Mouse (Mus musculus): ENCODE results near the gene Midn. TPM values are rescaled to one million over a fixed set of nuclear protein-coding genes. Genes with fewer than 3 reads are reported as not detected.
A peak's percentile ranks its signal among the peaks of the same experiment; 100 is the strongest.

Midn gene
- polyA plus RNA-seq, 1 experiment from 2014 or later, result 18.3 TPM

DNA sequence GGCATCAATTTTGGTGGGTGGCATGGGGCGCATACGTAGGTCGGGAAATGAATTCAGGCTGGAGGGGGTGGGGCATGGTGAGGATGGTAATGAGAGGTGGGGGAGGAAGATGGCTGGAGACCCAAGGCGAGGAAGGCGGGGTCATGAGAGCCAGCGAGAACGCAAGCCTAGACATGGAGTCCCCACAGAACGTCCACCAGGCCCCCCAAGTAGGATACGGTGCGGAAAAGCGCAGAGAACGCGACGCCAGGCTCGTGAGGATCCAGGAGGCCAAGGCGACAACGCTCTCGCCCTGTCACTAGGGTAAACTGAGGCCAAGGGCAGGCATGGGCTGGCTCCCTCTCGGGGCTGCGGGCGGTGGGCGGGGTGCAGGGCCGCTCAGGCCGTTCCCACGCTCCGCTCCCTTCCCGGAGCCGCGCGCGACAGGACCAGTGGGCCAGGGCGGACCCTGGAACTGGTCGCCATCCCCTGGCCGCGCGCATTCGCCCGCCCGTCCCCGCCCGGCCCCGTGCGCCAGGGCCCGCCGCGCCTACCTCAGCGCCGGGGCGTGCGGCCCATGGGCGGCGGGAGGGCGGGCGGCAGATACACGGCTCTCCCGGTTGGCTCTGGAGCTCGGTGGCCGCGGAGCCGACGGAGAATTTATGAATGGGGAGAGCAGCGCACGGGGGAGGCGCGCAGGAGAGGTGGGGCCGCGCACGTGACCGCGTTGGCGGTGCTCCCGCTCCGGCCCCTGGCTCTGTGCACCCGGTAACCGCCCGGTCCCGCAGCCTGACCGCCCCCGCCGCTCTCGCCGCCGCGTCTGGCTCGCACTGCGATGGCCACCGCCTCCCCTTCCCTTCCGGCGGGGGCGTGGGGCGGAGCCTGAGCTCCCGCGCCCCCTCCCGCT is 9.3 kb upstream of the Midn start, which contains the start of gene Atp5d:
Atp5d (plus strand) TSS at position 80 of the 886 bp plus-strand sequence.
- Histone ChIP-seq H3K4me1 (peaks cover 60% of the 10 kb centered on the region), H3K27me3 (peaks cover 13% of the 10 kb centered on the region)
- no peak for ATAC-seq (ENCODE audit: insufficient number of reproducible peaks, low FRiP score, low TSS enrichment, low read depth)

DNA sequence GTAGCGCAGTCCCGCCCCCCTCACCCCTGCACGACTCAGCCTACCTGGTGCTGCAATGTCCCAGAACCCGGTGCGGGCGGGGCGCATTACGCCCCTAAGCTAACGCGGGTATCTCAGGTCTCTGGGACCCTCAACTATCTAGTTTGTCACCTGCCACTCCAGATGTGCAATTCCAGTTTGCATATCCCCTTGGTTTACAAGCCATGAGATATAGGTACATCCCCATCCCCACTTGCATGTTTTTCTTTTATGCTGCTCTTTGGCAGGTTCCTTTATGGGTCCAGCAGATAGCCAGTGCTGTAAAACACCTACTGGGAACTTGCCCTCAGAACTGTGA is 8.7 kb upstream of the Midn start:
- peak overlapping the region; percentile 79; the same call in 1 of the 2 replicates for H3K27ac ChIP-seq (replicated peaks)
- ATAC-seq (ENCODE audit: insufficient number of reproducible peaks, low FRiP score, low TSS enrichment, low read depth), result no peak
- H3K9ac ChIP-seq, result peak overlapping the region; percentile 62
- peak overlapping the region; percentile 61 for H3K4me3 ChIP-seq (replicated peaks)
- peaks cover 66% of the 10 kb centered on the region for H3K4me1 ChIP-seq
- WGBS, result 0% methylated on average over 10 of the region's 10 CpGs
- H3K4me2 ChIP-seq (replicated peaks), result peak overlapping the region; percentile 85
- H3K36me3 ChIP-seq, result peaks cover 29% of the 10 kb centered on the region
- peaks cover 13% of the 10 kb centered on the region for H3K27me3 ChIP-seq
- H3K9me3 ChIP-seq (replicated peaks), result no peaks in the 10 kb centered on the region

More for the DNA sequence above, 9.3 kb upstream of the Midn start, which contains the start of gene Atp5d:
- Histone ChIP-seq H3K9me3 (replicated peaks) (no peaks in the 10 kb centered on the region), H3K9ac (peak within 1 kb of the TSS; percentile 62), H3K4me2 (replicated peaks) (peak within 1 kb of the TSS; percentile 85), H3K36me3 (peaks cover 28% of the 10 kb centered on the region), H3K27ac (replicated peaks) (peak within 1 kb of the TSS; percentile 79), H3K4me3 (replicated peaks) (peak within 1 kb of the TSS; percentile 61)
- WGBS, result under 1% methylated on average over 87 of the region's 94 CpGs

DNA sequence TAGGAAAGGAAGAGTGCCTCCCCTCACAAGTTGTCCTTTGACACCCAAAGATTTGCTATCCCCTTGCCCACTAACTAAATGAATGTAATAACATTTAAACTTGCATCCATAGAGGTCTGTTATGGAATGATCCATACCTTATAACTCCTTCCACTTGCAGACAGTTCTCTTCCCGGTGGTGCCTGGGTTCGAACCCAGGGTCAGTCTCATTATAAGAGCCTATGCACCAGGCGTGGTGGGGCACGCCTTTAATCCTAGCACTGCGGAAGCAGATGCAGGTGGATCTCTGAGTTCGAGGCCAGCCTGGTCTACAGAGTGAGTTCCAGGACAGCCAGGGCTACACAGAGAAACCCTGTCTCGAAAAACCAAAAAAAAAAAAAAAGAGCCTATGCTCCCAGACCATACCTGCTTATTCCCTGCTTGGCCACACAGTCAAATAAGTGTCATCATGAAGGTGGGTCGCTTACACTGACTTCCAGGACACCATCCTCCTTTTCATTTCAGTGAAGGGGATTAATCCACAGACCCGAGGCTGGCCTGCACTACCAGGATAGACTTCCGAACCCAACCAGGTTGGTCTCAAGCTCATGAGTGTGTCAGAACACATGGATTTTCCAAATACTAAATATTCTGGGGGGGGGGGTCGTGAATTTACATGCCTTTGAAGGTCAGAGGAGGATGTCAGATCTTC is 8.0 kb upstream of the Midn start:
- peaks cover 70% of the 10 kb centered on the region for H3K4me1 ChIP-seq
- peaks cover 29% of the 10 kb centered on the region for H3K36me3 ChIP-seq
- H3K27me3 ChIP-seq, result peaks cover 13% of the 10 kb centered on the region
- 0 out of 2 replicates have a peak overlapping the region, but pooled peaks have one; percentile 90 for H3K27ac ChIP-seq (replicated peaks)
- H3K9me3 ChIP-seq (replicated peaks), result no peaks in the 10 kb centered on the region
- no peak for ATAC-seq (ENCODE audit: insufficient number of reproducible peaks, low FRiP score, low TSS enrichment, low read depth)
- WGBS, result 73% methylated on average over 11 of the region's 11 CpGs
- H3K9ac ChIP-seq, result no peak overlapping the region
- H3K4me2 ChIP-seq (replicated peaks), result no peak overlapping the region
- no peak overlapping the region for H3K4me3 ChIP-seq (replicated peaks)

DNA sequence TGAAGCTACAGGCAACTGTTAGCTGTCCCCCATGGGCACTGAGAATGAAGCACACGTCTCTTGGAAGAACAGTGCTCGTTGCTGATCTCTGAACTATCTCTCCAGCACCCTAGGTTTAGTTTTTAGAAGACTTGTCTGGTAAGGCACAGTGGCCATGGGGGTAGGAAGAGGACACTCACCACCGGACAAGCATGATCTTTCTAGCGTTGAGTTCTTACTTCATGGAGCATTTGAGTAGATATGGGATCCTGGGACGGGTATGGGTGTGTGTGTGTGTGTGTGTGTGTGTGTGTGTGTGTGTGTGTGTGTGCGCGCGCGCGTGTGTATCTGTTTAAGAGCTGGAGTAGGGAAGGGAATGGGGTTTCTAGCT is 7.4 kb upstream of the Midn start, which contains the start of gene Cbarp:
Cbarp (minus strand) TSS at position 170 of the 370 bp plus-strand sequence.
- H3K9ac ChIP-seq, result peak within 1 kb of the TSS; percentile 31; the same call in 1 of the 2 replicates
- WGBS, result 71% methylated on average over 10 of the region's 10 CpGs
- H3K27me3 ChIP-seq, result peaks cover 13% of the 10 kb centered on the region
- H3K27ac ChIP-seq (replicated peaks), result peak within 1 kb of the TSS; percentile 90
- H3K36me3 ChIP-seq, result peaks cover 28% of the 10 kb centered on the region
- peaks cover 75% of the 10 kb centered on the region for H3K4me1 ChIP-seq
- H3K4me2 ChIP-seq (replicated peaks), result peak within 1 kb of the TSS; percentile 85
- H3K9me3 ChIP-seq (replicated peaks), result no peaks in the 10 kb centered on the region
- H3K4me3 ChIP-seq (replicated peaks), result peak within 1 kb of the TSS; percentile 79
- ATAC-seq (ENCODE audit: insufficient number of reproducible peaks, low FRiP score, low TSS enrichment, low read depth), result no peak

DNA sequence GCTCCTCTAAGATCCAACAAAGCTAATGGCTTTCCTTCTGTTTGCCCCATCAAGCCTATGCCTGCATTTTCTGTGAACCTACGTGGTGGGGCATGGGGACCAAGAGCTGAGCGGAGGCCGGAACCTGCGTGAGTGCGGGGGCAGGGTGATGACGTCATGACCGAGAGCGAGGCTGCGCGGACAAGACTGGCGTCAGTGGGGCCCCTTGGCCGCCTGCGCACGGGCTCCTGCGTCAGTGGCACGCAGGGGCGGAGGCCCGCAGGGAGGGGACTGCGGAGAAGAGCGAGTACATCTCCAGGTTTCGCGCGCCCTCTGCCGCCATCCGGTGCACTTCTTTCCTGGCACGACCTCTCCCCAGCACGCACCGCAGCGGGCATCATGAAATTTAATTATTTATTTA is 6.8 kb upstream of the Midn start:
- Histone ChIP-seq H3K27me3 (peaks cover 13% of the 10 kb centered on the region), H3K4me2 (replicated peaks) (peak overlapping the region; percentile 74), H3K9me3 (replicated peaks) (no peaks in the 10 kb centered on the region), H3K4me3 (replicated peaks) (peak overlapping the region; percentile 79), H3K4me1 (peaks cover 80% of the 10 kb centered on the region), H3K9ac (peak overlapping the region; percentile 31; the same call in 1 of the 2 replicates), H3K27ac (replicated peaks) (peak overlapping the region; percentile 90), H3K36me3 (peaks cover 23% of the 10 kb centered on the region)
- WGBS, result under 1% methylated on average over 29 of the region's 29 CpGs
- ATAC-seq (ENCODE audit: insufficient number of reproducible peaks, low FRiP score, low TSS enrichment, low read depth), result peak; percentile 71

DNA sequence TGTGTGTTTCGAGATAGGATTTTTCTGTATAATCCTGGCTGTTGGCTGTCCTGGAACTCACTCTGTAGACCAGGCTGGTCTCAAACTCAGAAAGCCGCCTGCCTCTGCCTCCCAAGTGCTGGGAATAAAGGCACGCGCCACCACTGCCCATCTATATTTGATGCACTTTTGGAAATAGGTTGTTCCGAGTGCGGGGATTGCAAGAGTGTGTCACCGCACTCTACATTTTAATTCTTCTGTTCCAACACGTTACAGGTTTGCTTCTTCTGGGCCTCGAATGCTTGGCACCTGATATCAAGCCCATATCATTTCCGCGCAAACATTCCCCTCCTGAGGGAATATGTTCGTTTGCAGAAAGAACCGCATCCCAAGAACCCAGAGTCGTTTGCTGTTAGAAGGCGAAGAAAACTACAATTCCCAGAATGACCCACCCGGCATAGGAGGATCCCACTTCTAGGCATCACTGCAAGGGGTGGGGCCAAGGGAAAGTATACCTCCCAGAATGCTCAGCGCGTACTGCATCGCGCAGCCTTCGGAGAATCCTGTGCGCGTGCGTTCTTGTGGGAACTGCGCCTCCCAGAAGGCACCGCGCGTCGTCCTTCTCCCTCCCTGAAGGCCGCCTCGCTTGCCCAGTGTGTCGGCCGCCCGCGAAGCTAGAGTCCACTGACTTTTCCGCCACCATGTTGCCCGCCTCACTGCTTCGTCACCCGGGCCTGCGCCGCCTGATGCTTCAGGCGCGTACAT is 6.1 kb upstream of the Midn start:
- Histone ChIP-seq H3K4me3 (replicated peaks) (peak overlapping the region; percentile 79), H3K4me2 (replicated peaks) (peak overlapping the region; percentile 74), H3K27ac (replicated peaks) (peak overlapping the region; percentile 90), H3K36me3 (peaks cover 23% of the 10 kb centered on the region), H3K9ac (peak overlapping the region; percentile 83), H3K9me3 (replicated peaks) (no peaks in the 10 kb centered on the region), H3K4me1 (peaks cover 80% of the 10 kb centered on the region), H3K27me3 (peaks cover 8% of the 10 kb centered on the region)
- ATAC-seq (ENCODE audit: insufficient number of reproducible peaks, low FRiP score, low TSS enrichment, low read depth), result peak; percentile 86
- under 1% methylated on average over 43 of the region's 43 CpGs for WGBS

DNA sequence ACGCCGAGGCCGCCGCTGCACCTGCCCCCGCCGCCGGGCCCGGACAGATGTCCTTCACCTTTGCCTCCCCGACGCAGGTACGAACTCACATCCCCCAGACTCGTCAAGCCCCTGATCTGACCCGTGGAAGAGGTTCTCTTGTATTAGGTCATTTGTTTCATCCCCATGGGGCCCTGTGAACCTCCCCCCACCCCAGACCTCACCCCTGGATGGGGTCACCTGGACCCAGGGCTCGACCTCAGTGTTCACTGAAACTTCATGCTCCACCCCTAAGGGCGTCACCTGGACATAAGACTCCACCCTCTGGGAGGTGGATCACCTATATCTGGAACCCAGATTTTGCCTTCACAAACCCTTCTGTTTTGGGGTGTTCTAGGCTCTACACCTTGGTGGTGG is 5.5 kb upstream of the Midn start:
- under 1% methylated on average over 15 of the region's 15 CpGs for WGBS
- Histone ChIP-seq H3K4me2 (replicated peaks) (peak overlapping the region; percentile 74), H3K4me1 (peaks cover 80% of the 10 kb centered on the region), H3K9me3 (replicated peaks) (no peaks in the 10 kb centered on the region), H3K4me3 (replicated peaks) (peak overlapping the region; percentile 79), H3K9ac (peak overlapping the region; percentile 83), H3K36me3 (peaks cover 23% of the 10 kb centered on the region), H3K27me3 (peaks cover 5% of the 10 kb centered on the region; the same call in 1 of the 2 replicates), H3K27ac (replicated peaks) (peak overlapping the region; percentile 90)
- no peak for ATAC-seq (ENCODE audit: insufficient number of reproducible peaks, low FRiP score, low TSS enrichment, low read depth)

DNA sequence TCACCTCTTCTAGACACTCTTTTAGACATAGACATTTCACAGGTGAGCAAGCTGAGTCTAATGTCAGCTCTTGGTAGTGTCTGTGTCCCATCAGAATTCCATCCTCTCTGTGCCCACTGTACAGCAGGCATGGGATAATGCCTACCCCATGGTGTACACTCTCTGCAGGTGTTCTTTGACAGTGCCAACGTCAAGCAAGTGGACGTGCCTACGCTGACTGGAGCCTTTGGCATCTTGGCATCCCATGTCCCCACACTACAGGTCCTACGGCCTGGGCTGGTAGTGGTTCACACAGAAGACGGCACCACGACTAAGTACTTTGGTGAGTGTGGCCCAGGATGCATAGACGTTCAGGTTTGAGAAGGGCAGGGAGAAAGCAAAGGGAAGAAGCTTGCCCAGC is 4.4 kb upstream of the Midn start:
- Histone ChIP-seq H3K27ac (replicated peaks) (no peak overlapping the region), H3K4me3 (replicated peaks) (no peak overlapping the region), H3K27me3 (no peaks in the 10 kb centered on the region; the same call in 1 of the 2 replicates), H3K4me2 (replicated peaks) (no peak overlapping the region; the same call in 1 of the 2 replicates), H3K9ac (no peak overlapping the region), H3K9me3 (replicated peaks) (no peaks in the 10 kb centered on the region), H3K36me3 (peaks cover 23% of the 10 kb centered on the region), H3K4me1 (peaks cover 74% of the 10 kb centered on the region)
- no peak for ATAC-seq (ENCODE audit: insufficient number of reproducible peaks, low FRiP score, low TSS enrichment, low read depth)
- WGBS, result 91% methylated on average over 7 of the region's 7 CpGs

DNA sequence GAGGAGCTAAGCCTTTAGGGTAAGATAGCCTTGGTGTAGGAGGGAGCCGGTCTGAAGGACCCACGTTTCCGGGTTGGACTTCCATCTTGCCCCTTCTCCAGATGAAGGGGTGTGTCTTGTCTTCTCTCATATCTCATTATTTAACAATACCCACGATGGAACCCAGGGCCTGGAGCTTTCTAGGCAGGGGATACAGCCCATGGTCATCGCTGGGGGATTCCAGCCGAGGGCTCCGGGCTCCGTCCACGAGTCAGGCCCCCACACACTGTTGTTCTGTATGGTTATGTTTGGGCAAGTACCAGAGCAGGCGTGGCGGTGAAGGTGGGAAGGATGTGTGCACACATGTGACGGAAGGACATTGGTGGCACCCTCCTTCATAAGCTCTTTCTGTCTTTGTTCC is 3.9 kb upstream of the Midn start:
- H3K27ac ChIP-seq (replicated peaks), result no peak overlapping the region
- no peak overlapping the region for H3K9ac ChIP-seq
- H3K4me3 ChIP-seq (replicated peaks), result no peak overlapping the region
- H3K36me3 ChIP-seq, result peaks cover 23% of the 10 kb centered on the region
- H3K9me3 ChIP-seq (replicated peaks), result no peaks in the 10 kb centered on the region
- H3K4me2 ChIP-seq (replicated peaks), result no peak overlapping the region
- WGBS, result 89% methylated on average over 12 of the region's 12 CpGs
- no peaks in the 10 kb centered on the region for H3K27me3 ChIP-seq
- no peak for ATAC-seq (ENCODE audit: insufficient number of reproducible peaks, low FRiP score, low TSS enrichment, low read depth)
- peaks cover 71% of the 10 kb centered on the region for H3K4me1 ChIP-seq

DNA sequence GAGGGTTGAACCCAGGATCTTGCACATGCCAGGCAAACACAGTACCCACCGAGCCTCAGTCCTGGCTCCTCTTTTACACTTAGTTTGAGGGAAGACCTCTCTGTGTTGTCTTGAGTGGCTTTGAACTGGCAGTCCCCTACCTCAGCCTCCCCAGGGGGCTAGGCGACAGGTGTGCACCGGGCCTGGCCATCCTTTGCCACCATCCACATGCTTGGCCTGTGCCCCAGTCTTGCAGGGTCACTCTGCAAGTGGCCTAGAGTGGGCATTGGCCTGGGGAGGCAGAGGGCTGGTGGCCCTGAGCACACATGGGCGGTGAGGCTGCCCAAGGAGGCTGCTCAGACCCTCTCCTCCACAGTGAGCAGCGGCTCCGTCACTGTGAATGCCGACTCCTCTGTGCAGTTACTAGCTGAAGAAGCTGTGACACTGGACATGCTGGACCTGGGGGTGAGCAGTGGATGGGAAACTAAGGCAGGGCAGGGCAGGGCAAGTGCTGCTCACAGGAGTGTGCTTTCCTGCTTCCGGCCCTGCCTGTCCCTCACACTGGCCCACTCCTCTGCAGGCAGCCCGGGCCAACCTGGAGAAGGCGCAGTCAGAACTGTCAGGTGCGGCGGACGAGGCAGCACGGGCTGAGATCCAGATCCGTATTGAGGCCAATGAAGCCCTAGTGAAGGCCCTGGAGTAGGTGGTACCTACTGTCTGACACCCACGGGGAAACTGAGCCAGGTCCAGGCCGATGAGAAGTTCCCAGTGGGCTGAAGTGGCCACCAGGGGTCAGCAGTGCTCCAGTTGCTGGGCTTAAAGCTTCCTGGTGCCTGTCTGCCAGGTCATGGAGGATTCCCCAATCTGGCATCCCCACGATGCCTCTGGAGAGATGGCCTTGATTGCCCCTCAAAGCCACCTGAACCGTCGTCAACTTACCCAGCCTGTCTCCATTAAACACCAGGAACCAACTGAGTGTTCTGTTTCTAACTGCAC is 2.9 kb upstream of the Midn start:
- ATAC-seq (ENCODE audit: insufficient number of reproducible peaks, low FRiP score, low TSS enrichment, low read depth), result no peak
- Histone ChIP-seq H3K4me2 (replicated peaks) (no peak overlapping the region), H3K9me3 (replicated peaks) (no peaks in the 10 kb centered on the region), H3K4me1 (peaks cover 65% of the 10 kb centered on the region), H3K9ac (no peak overlapping the region), H3K27me3 (no peaks in the 10 kb centered on the region), H3K27ac (replicated peaks) (peak overlapping the region; percentile 100), H3K4me3 (replicated peaks) (no peak overlapping the region), H3K36me3 (peaks cover 23% of the 10 kb centered on the region)
- 67% methylated on average over 20 of the region's 20 CpGs for WGBS
